Mouse (Mus musculus): ENCODE measurements around the gene Maml3. TPM values are rescaled to one million over a fixed set of nuclear protein-coding genes. Genes with fewer than 3 reads are reported as not detected.

Maml3 gene
- polyA plus RNA-seq, 1 experiment from 2014 or later = 8.6 TPM

GRCm38 (mm10) chr3:52042680-52043079 lies 62.2 kb downstream of the Maml3 start:
- no peak overlapping the region for H3K27ac ChIP-seq
- 89% methylated on average over 3 of the region's 3 CpGs for WGBS
- peaks cover 53% of the 10 kb centered on the region for H3K4me1 ChIP-seq (replicated peaks)
- H3K36me3 ChIP-seq = no peaks in the 10 kb centered on the region
- no peaks in the 10 kb centered on the region for H3K9me3 ChIP-seq
- H3K27me3 ChIP-seq = peaks cover 3% of the 10 kb centered on the region; the same call in 1 of the 2 replicates
- H3K4me3 ChIP-seq (replicated peaks) = no peak overlapping the region
- no peak overlapping the region for H3K4me2 ChIP-seq (replicated peaks)
- no peak for ATAC-seq
- H3K9ac ChIP-seq (replicated peaks) = no peak overlapping the region

DNA sequence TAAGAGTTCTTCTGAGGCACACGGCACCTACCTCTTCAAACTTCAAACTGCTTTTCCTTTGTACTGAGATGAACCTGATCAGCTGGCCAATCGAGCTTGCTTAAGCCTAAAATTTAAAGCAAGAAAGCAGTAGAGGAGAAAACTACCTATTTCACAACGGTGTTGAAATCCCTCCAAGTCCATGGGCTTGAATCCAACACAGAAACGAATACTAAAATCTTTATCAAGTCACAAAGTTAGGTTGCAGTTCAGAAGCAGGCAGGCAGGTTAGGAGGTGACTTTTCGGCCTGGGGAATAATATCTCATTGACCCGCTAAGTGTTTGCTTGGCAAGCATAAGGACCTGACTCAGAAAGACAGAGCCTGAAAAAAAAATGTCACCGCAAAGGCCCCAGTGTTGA lies 64.9 kb downstream of the Maml3 start:
- H3K9me3 ChIP-seq = no peaks in the 10 kb centered on the region
- peaks cover 32% of the 10 kb centered on the region for H3K4me1 ChIP-seq (replicated peaks)
- H3K36me3 ChIP-seq = no peaks in the 10 kb centered on the region
- no peak overlapping the region for H3K9ac ChIP-seq (replicated peaks)
- WGBS = 89% methylated on average over 7 of the region's 7 CpGs
- H3K4me3 ChIP-seq (replicated peaks) = no peak overlapping the region
- no peak overlapping the region for H3K27ac ChIP-seq
- H3K4me2 ChIP-seq (replicated peaks) = no peak overlapping the region
- ATAC-seq = no peak
- H3K27me3 ChIP-seq = peaks cover 3% of the 10 kb centered on the region; the same call in 1 of the 2 replicates

DNA sequence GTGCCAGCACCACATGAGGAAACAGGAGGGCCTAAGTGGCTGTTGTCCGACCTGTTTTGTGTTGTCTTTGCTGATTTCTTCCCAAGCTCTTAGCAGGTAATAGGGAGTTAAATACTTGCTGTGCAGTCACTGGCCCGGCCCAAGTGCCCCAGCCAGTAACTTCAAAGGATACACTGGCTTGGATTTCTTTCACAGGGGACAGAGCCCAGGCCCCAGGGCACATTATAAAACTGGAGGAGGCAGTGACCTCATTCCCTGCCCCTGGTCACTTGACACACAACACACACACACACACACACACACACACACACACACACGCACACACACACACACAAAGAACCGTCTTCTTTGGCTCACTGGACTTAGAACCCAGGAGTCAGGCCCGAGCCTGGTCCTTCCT lies 67.6 kb downstream of the Maml3 start:
- ATAC-seq = no peak
- no peaks in the 10 kb centered on the region for H3K36me3 ChIP-seq
- 52% methylated on average over 5 of the region's 5 CpGs for WGBS

DNA sequence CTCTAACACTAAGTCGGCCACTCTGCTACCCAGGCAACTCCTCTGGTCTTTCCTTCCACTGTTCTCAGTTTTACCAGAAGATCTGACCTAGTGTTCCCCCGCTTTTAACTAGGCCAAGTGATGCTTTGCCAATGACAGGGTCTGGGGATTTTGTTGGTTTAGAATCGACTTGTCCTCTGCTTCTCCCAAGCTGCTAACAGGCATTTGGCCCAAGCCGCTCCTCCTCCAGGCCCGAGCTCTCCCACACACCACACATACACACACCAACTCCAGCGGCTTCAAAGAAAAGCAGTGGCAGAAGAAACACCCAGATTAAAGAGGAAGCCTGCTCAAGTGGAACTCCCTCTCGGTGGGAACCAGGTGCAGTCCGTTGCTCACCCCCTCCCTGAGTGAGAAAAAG lies 69.5 kb downstream of the Maml3 start:
- H3K4me2 ChIP-seq (replicated peaks) = no peak overlapping the region
- H3K27ac ChIP-seq = no peak overlapping the region
- H3K4me1 ChIP-seq (replicated peaks) = peaks cover 21% of the 10 kb centered on the region
- no peaks in the 10 kb centered on the region for H3K27me3 ChIP-seq
- WGBS = 30% methylated on average over 8 of the region's 8 CpGs
- no peak for ATAC-seq
- no peaks in the 10 kb centered on the region for H3K9me3 ChIP-seq
- no peaks in the 10 kb centered on the region for H3K36me3 ChIP-seq
- H3K4me3 ChIP-seq (replicated peaks) = no peak overlapping the region
- H3K9ac ChIP-seq (replicated peaks) = no peak overlapping the region

More for the DNA sequence above, 67.6 kb downstream of the Maml3 start:
- Histone ChIP-seq H3K27ac (no peak overlapping the region), H3K4me2 (replicated peaks) (no peak overlapping the region), H3K9ac (replicated peaks) (no peak overlapping the region), H3K9me3 (no peaks in the 10 kb centered on the region), H3K27me3 (peaks cover 3% of the 10 kb centered on the region; the same call in 1 of the 2 replicates), H3K4me3 (replicated peaks) (no peak overlapping the region), H3K4me1 (replicated peaks) (peaks cover 21% of the 10 kb centered on the region; the same call in 1 of the 2 replicates)

GRCm38 (mm10) chr3:52033857-52034588 lies 70.9 kb downstream of the Maml3 start:
- Histone ChIP-seq H3K36me3 (no peaks in the 10 kb centered on the region), H3K27ac (no peak overlapping the region), H3K9me3 (no peaks in the 10 kb centered on the region), H3K4me3 (replicated peaks) (no peak overlapping the region), H3K4me2 (replicated peaks) (no peak overlapping the region), H3K4me1 (replicated peaks) (peaks cover 30% of the 10 kb centered on the region), H3K9ac (replicated peaks) (no peak overlapping the region), H3K27me3 (no peaks in the 10 kb centered on the region)
- ATAC-seq = no peak
- 26% methylated on average over 14 of the region's 14 CpGs for WGBS

DNA sequence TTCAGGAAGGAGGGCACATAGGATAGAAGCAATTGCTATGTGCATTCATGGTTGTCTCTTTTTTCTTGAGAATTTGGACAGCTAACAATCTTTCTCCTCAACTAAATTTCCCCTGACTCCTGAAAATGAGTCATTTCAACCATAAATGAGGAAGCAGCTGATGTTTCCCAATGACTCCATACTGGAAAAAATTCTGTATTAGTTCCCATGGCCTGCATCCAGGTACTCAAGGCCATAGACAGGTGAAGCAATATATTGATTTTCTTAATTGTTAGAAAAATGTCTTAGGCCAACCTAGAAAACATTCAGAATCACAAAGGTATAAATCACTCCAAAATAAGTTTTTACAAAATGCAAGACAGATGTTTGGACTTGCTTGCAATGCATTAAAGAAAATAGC lies 73.5 kb downstream of the Maml3 start:
- H3K4me1 ChIP-seq (replicated peaks) = peaks cover 30% of the 10 kb centered on the region
- H3K4me3 ChIP-seq (replicated peaks) = no peak overlapping the region
- no peaks in the 10 kb centered on the region for H3K27me3 ChIP-seq
- H3K9me3 ChIP-seq = no peaks in the 10 kb centered on the region
- no peak overlapping the region for H3K27ac ChIP-seq
- no peak overlapping the region for H3K9ac ChIP-seq (replicated peaks)
- no peaks in the 10 kb centered on the region for H3K36me3 ChIP-seq
- H3K4me2 ChIP-seq (replicated peaks) = no peak overlapping the region
- ATAC-seq = no peak

GRCm38 (mm10) chr3:52030114-52030513 lies 74.8 kb downstream of the Maml3 start:
- Histone ChIP-seq H3K4me2 (replicated peaks) (no peak overlapping the region), H3K9ac (replicated peaks) (no peak overlapping the region), H3K9me3 (no peaks in the 10 kb centered on the region), H3K4me1 (replicated peaks) (peaks cover 33% of the 10 kb centered on the region), H3K4me3 (replicated peaks) (no peak overlapping the region), H3K27me3 (no peaks in the 10 kb centered on the region), H3K36me3 (no peaks in the 10 kb centered on the region), H3K27ac (0 out of 2 replicates have a peak overlapping the region, but pooled peaks have one; percentile 30)
- 80% methylated on average over 10 of the region's 10 CpGs for WGBS
- ATAC-seq = no peak

GRCm38 (mm10) chr3:52029661-52030081 lies 75.2 kb downstream of the Maml3 start:
- no peak for ATAC-seq
- Histone ChIP-seq H3K9ac (replicated peaks) (no peak overlapping the region), H3K4me2 (replicated peaks) (no peak overlapping the region), H3K4me3 (replicated peaks) (no peak overlapping the region), H3K27me3 (no peaks in the 10 kb centered on the region), H3K4me1 (replicated peaks) (peaks cover 36% of the 10 kb centered on the region), H3K27ac (peak overlapping the region; percentile 30; the same call in 1 of the 2 replicates), H3K9me3 (no peaks in the 10 kb centered on the region), H3K36me3 (no peaks in the 10 kb centered on the region)
- WGBS = 54% methylated on average over 12 of the region's 12 CpGs

- Histone ChIP-seq H3K27me3 (no peaks in the 10 kb centered on the region), H3K36me3 (no peaks in the 10 kb centered on the region), H3K27ac (no peak overlapping the region), H3K4me1 (replicated peaks) (peaks cover 23% of the 10 kb centered on the region), H3K4me2 (replicated peaks) (no peak overlapping the region), H3K4me3 (replicated peaks) (no peak overlapping the region), H3K9ac (replicated peaks) (no peak overlapping the region), H3K9me3 (no peaks in the 10 kb centered on the region)
- WGBS = 71% methylated on average over 7 of the region's 7 CpGs
- no peak for ATAC-seq
Measured at GRCm38 (mm10) chr3:52027972-52028371, 76.9 kb downstream of the Maml3 start.

DNA sequence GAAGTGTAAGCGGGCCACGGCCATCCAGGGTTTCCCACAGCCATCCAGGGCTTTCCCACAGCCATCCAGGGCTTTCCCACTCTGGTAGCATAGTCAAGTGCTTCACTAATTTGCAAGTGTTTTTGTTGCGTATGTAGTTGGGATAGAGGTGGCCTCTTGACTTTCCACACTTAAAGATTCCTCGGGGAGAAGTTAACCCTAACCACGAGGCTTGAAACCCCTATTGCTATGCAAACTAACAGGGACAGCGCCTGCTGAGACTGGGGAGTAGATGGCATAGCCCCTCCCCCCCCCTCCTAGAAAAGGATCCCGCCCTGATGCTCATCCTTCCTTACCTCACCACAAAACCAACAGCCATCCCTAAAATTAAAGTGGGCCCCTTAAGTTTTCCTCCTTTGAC lies 82.4 kb downstream of the Maml3 start:
- ATAC-seq = no peak
- Histone ChIP-seq H3K27ac (no peak overlapping the region), H3K27me3 (no peaks in the 10 kb centered on the region), H3K9me3 (no peaks in the 10 kb centered on the region), H3K4me1 (replicated peaks) (peaks cover 17% of the 10 kb centered on the region), H3K36me3 (no peaks in the 10 kb centered on the region), H3K4me3 (replicated peaks) (no peak overlapping the region), H3K4me2 (replicated peaks) (no peak overlapping the region), H3K9ac (replicated peaks) (no peak overlapping the region)
- 28% methylated on average over 7 of the region's 7 CpGs for WGBS

GRCm38 (mm10) chr3:52018103-52018439 lies 86.8 kb downstream of the Maml3 start:
- no peak overlapping the region for H3K9ac ChIP-seq (replicated peaks)
- peaks cover 8% of the 10 kb centered on the region; the same call in 1 of the 2 replicates for H3K4me1 ChIP-seq (replicated peaks)
- H3K27ac ChIP-seq = no peak overlapping the region
- ATAC-seq = no peak
- no peak overlapping the region for H3K4me2 ChIP-seq (replicated peaks)
- H3K4me3 ChIP-seq (replicated peaks) = no peak overlapping the region
- H3K36me3 ChIP-seq = no peaks in the 10 kb centered on the region
- H3K9me3 ChIP-seq = no peaks in the 10 kb centered on the region
- no peaks in the 10 kb centered on the region for H3K27me3 ChIP-seq
- 87% methylated on average over 5 of the region's 5 CpGs for WGBS

GRCm38 (mm10) chr3:52017439-52018102 lies 87.3 kb downstream of the Maml3 start:
- 77% methylated on average over 17 of the region's 17 CpGs for WGBS
- no peak overlapping the region for H3K27ac ChIP-seq
- no peaks in the 10 kb centered on the region for H3K27me3 ChIP-seq
- no peaks in the 10 kb centered on the region for H3K9me3 ChIP-seq
- H3K4me1 ChIP-seq (replicated peaks) = peaks cover 5% of the 10 kb centered on the region; the same call in 1 of the 2 replicates
- H3K4me2 ChIP-seq (replicated peaks) = no peak overlapping the region
- H3K4me3 ChIP-seq (replicated peaks) = no peak overlapping the region
- no peak for ATAC-seq
- H3K36me3 ChIP-seq = no peaks in the 10 kb centered on the region
- no peak overlapping the region for H3K9ac ChIP-seq (replicated peaks)

Measured in midbrain, embryonic 13.5 days (tissue).